Mouse (Mus musculus): ENCODE measurements at regions not wholly inside any gene's neighbourhood (a gene's known extent, or its start where the extent isn't known, plus 50 kb on each side); places are given as distances from the start of the nearest gene placed in this dataset.

- H3K9me3 ChIP-seq (ENCODE audit: control insufficient read depth, low read length) = 0 out of 2 replicates have a peak, but pooled peaks cover 4% of the 10 kb centered on the region
- no peaks in the 10 kb centered on the region for H3K36me3 ChIP-seq (ENCODE audit: control insufficient read depth, insufficient read depth, low read length)
- H3K27ac ChIP-seq (replicated peaks; ENCODE audit: low read depth, low read length) = peak overlapping the region; percentile 30; the same call in 1 of the 2 replicates
- H3K9ac ChIP-seq (ENCODE audit: low read depth, low read length, severe bottlenecking) = no peak overlapping the region
- peak; percentile 64 for DNase-seq (ENCODE audit: low spot score)
- no peaks in the 10 kb centered on the region for H3K27me3 ChIP-seq (ENCODE audit: control insufficient read depth, insufficient read depth, low read length)
- no peak overlapping the region for H3K4me3 ChIP-seq (replicated peaks; ENCODE audit: low read length)
- H3K4me2 ChIP-seq (replicated peaks; ENCODE audit: low read depth, low read length, severe bottlenecking) = no peak overlapping the region
- no peak for ATAC-seq (ENCODE audit: low FRiP score, low read depth)
- H3K4me1 ChIP-seq (ENCODE audit: control insufficient read depth, insufficient read depth, low read length) = peaks cover 16% of the 10 kb centered on the region
- TF ChIP-seq POLR2A (IDR thresholded peaks at IDR 0.05; ENCODE audit: borderline replicate concordance, extremely low read depth, insufficient read depth, insufficient read length) = no peak
- WGBS = 44% methylated on average over 8 of the region's 8 CpGs
These were observed 1573.3 kb upstream of the Gulo start for GRCm38 (mm10) chr14:67582201-67582782.

GRCm38 (mm10) chr14:67574346-67574949 is 1565.4 kb upstream of the Gulo start:
- 62% methylated on average over 7 of the region's 7 CpGs for WGBS
- H3K27ac ChIP-seq (replicated peaks; ENCODE audit: low read depth, low read length) = no peak overlapping the region
- H3K9me3 ChIP-seq (ENCODE audit: control insufficient read depth, low read length) = 0 out of 2 replicates have a peak, but pooled peaks cover 4% of the 10 kb centered on the region
- ATAC-seq (ENCODE audit: low FRiP score, low read depth) (no peak), DNase-seq (ENCODE audit: low spot score) (no peak)
- no peak for TF ChIP-seq POLR2A (IDR thresholded peaks at IDR 0.05; ENCODE audit: borderline replicate concordance, extremely low read depth, insufficient read depth, insufficient read length)
- peaks cover 16% of the 10 kb centered on the region for H3K4me1 ChIP-seq (ENCODE audit: control insufficient read depth, insufficient read depth, low read length)
- H3K9ac ChIP-seq (ENCODE audit: low read depth, low read length, severe bottlenecking) = no peak overlapping the region
- no peaks in the 10 kb centered on the region for H3K36me3 ChIP-seq (ENCODE audit: control insufficient read depth, insufficient read depth, low read length)
- no peak overlapping the region for H3K4me2 ChIP-seq (replicated peaks; ENCODE audit: low read depth, low read length, severe bottlenecking)
- no peaks in the 10 kb centered on the region; the same call in 1 of the 2 replicates for H3K27me3 ChIP-seq (ENCODE audit: control insufficient read depth, insufficient read depth, low read length)
- no peak overlapping the region for H3K4me3 ChIP-seq (replicated peaks; ENCODE audit: low read length)

GRCm38 (mm10) chr14:67573451-67573995 is 1564.5 kb upstream of the Gulo start:
- Histone ChIP-seq H3K9me3 (ENCODE audit: control insufficient read depth, low read length) (no peaks in the 10 kb centered on the region), H3K4me3 (replicated peaks; ENCODE audit: low read length) (no peak overlapping the region), H3K4me1 (ENCODE audit: control insufficient read depth, insufficient read depth, low read length) (peaks cover 23% of the 10 kb centered on the region), H3K27me3 (ENCODE audit: control insufficient read depth, insufficient read depth, low read length) (no peaks in the 10 kb centered on the region; the same call in 1 of the 2 replicates), H3K4me2 (replicated peaks; ENCODE audit: low read depth, low read length, severe bottlenecking) (no peak overlapping the region), H3K27ac (replicated peaks; ENCODE audit: low read depth, low read length) (no peak overlapping the region), H3K9ac (ENCODE audit: low read depth, low read length, severe bottlenecking) (no peak overlapping the region), H3K36me3 (ENCODE audit: control insufficient read depth, insufficient read depth, low read length) (no peaks in the 10 kb centered on the region)
- DNase-seq (ENCODE audit: low spot score) (no peak), ATAC-seq (ENCODE audit: low FRiP score, low read depth) (no peak)
- TF ChIP-seq POLR2A (IDR thresholded peaks at IDR 0.05; ENCODE audit: borderline replicate concordance, extremely low read depth, insufficient read depth, insufficient read length) = no peak
- WGBS = 52% methylated on average over 12 of the region's 12 CpGs

GRCm38 (mm10) chr14:67569744-67570322 is 1560.8 kb upstream of the Gulo start:
- Histone ChIP-seq H3K4me1 (ENCODE audit: control insufficient read depth, insufficient read depth, low read length) (peaks cover 23% of the 10 kb centered on the region), H3K4me3 (replicated peaks; ENCODE audit: low read length) (no peak overlapping the region), H3K27ac (replicated peaks; ENCODE audit: low read depth, low read length) (no peak overlapping the region), H3K27me3 (ENCODE audit: control insufficient read depth, insufficient read depth, low read length) (no peaks in the 10 kb centered on the region; the same call in 1 of the 2 replicates), H3K9ac (ENCODE audit: low read depth, low read length, severe bottlenecking) (no peak overlapping the region), H3K36me3 (ENCODE audit: control insufficient read depth, insufficient read depth, low read length) (no peaks in the 10 kb centered on the region), H3K9me3 (ENCODE audit: control insufficient read depth, low read length) (no peaks in the 10 kb centered on the region), H3K4me2 (replicated peaks; ENCODE audit: low read depth, low read length, severe bottlenecking) (peak overlapping the region; percentile 15)
- TF ChIP-seq POLR2A (IDR thresholded peaks at IDR 0.05; ENCODE audit: borderline replicate concordance, extremely low read depth, insufficient read depth, insufficient read length) = no peak
- 12% methylated on average over 17 of the region's 17 CpGs for WGBS
- ATAC-seq (ENCODE audit: low FRiP score, low read depth) (no peak), DNase-seq (ENCODE audit: low spot score) (no peak)

GRCm38 (mm10) chr14:67568896-67569743 is 1560.1 kb upstream of the Gulo start:
- peak overlapping the region; percentile 15 for H3K4me2 ChIP-seq (replicated peaks; ENCODE audit: low read depth, low read length, severe bottlenecking)
- H3K27me3 ChIP-seq (ENCODE audit: control insufficient read depth, insufficient read depth, low read length) = no peaks in the 10 kb centered on the region; the same call in 1 of the 2 replicates
- no peaks in the 10 kb centered on the region for H3K36me3 ChIP-seq (ENCODE audit: control insufficient read depth, insufficient read depth, low read length)
- peaks cover 23% of the 10 kb centered on the region for H3K4me1 ChIP-seq (ENCODE audit: control insufficient read depth, insufficient read depth, low read length)
- no peak overlapping the region for H3K4me3 ChIP-seq (replicated peaks; ENCODE audit: low read length)
- ATAC-seq (ENCODE audit: low FRiP score, low read depth) (no peak), DNase-seq (ENCODE audit: low spot score) (no peak)
- TF ChIP-seq POLR2A (IDR thresholded peaks at IDR 0.05; ENCODE audit: borderline replicate concordance, extremely low read depth, insufficient read depth, insufficient read length) = no peak
- H3K27ac ChIP-seq (replicated peaks; ENCODE audit: low read depth, low read length) = no peak overlapping the region
- WGBS = 24% methylated on average over 22 of the region's 22 CpGs
- H3K9me3 ChIP-seq (ENCODE audit: control insufficient read depth, low read length) = no peaks in the 10 kb centered on the region
- H3K9ac ChIP-seq (ENCODE audit: low read depth, low read length, severe bottlenecking) = no peak overlapping the region
